21 mouse cellular contexts compared by ENCODE assay signal in genomic region chrX:12170128-12170527, GRCm38 (mm10).
"Had no signal": no experiment of that assay in that cellular context is flagged by ENCODE, and none has a peak within 500 bp of the region (broad histone marks: within the 10 kb centered on the region; RNA-seq: fewer than 3 reads in every experiment).

No protein-coding gene starts in this region.

- H3K36me3 ChIP-seq: liver, embryonic 15.5 days; lung, embryonic 15.5 days; midbrain, embryonic 10.5 days; midbrain, embryonic 12.5 days; neural tube, embryonic 13.5 days; neural tube, embryonic 15.5 days; stomach, embryonic 15.5 days had no signal

- H3K4me1 ChIP-seq: liver, embryonic 15.5 days; lung, embryonic 15.5 days; stomach, embryonic 15.5 days had no signal

- DNase-seq: liver, postnatal 0 days; lung, adult 2 months; lung, postnatal 14 days; lung, postnatal 36 days; midbrain, embryonic 14.5 days; retina, postnatal 1 day; right cerebral cortex, adult 18-20 months; right cerebral cortex, postnatal 25 days; thymus, adult 2 months; thymus, postnatal 25 days; thymus, postnatal 4 days had no signal

- H3K4me3 ChIP-seq: liver, embryonic 15.5 days; lung, embryonic 15.5 days; midbrain, embryonic 10.5 days; midbrain, embryonic 12.5 days; myocyte; neural tube, embryonic 13.5 days; neural tube, embryonic 15.5 days; stomach, embryonic 15.5 days had no signal

- H3K9me3 ChIP-seq: liver, embryonic 15.5 days; lung, embryonic 15.5 days; midbrain, embryonic 10.5 days; midbrain, embryonic 12.5 days; neural tube, embryonic 13.5 days; neural tube, embryonic 15.5 days; stomach, embryonic 15.5 days had no signal

- ATAC-seq: liver, postnatal 0 days; lung, postnatal 0 days; midbrain, embryonic 16.5 days had no signal

- H3K27me3 ChIP-seq: liver, embryonic 15.5 days; lung, embryonic 15.5 days; midbrain, embryonic 12.5 days; neural tube, embryonic 15.5 days; stomach, embryonic 15.5 days had no signal
